Mouse (Mus musculus): ENCODE results near the gene Nup85. TPM values are rescaled to one million over a fixed set of nuclear protein-coding genes. Genes with fewer than 3 reads are reported as not detected.
A peak's percentile ranks its signal among the peaks of the same experiment; 100 is the strongest.

Gene Nup85
- total RNA-seq, 4 experiments from 2014 or later = 43.9 to 49.4 (median 46.0) TPM

- no peak for DNase-seq (ENCODE audit: low spot score in 2 of 2)
Measured at GRCm38 (mm10) chr11:115613138-115613945, 49.1 kb downstream of the Nup85 start.

DNA sequence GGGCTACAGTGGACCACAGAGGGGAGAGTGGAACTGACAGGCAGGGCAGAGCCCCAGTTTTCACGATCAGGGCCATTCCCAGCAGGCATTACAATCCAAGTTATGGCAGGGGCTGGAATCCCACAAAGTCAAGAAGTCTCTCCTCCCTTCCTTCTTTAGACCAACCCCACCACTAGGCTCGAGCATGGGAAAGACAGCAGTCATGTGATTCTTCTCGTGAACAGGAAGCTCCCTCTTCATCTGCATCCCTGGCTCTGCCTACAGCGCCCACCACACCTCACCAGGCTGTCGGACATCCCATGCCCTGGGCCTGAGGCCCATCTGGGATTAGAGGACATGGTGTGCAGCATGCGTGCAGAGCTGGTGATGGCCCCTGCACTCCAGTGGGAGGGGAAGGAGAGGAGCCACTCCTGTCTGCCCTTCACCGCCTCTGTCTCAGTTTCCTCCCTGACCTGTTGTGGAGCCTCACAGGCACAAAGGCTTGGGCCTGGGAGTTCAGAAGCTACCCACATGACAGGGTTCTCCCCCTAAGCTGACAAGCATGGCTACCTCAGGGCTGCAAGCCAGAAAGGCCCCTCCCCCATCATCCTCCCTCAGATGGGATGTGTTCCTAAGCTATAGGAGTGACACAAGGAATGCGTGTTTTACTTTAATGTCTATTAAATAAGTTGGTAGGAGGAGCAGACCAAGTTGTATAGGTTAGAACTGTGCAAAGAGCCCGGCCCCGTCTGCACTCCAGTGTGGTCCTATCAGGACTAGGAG, 50.3 kb downstream of the Nup85 start:
- no peak for DNase-seq (ENCODE audit: low spot score in 2 of 2)

DNA sequence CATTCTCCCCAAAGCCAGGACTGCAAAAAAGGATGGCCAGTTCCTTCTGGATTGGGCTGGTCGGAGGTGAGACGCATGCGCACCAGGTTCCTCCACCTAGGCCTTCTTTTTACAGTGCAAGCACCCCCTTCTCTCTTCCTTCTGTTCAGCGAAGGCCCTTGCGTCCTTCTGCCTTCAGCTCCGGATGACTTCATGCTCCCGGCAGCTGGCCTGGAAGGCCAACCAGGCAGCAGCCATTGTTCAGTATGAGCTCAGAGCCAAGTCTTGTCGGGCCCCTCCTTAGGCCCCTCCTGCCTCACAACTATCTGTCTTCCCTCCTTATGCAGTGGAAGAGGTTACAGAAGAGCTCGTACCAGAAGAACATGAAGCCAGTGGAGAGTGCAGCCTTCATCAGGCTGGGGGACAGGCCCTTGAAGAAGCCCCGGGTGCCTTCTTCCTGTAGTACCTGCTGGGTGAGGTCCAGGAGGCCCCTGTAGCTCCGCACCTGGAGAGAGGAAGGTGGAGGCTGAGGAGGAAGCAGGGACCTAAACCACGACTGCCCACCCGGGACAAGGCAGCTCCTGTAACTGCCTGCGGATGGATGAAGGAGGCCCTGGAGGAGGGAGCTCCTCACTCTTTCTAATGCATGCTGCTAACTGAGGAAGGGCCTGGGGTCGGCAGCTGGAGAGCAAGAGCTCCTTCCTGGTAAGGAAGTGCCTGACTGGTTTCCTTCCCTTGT, 51.0 kb downstream of the Nup85 start:
- no peak for DNase-seq (ENCODE audit: low spot score in 2 of 2)

GRCm38 (mm10) chr11:115615875-115616274, 51.6 kb downstream of the Nup85 start:
- no peak for DNase-seq (ENCODE audit: low spot score in 2 of 2)

DNA sequence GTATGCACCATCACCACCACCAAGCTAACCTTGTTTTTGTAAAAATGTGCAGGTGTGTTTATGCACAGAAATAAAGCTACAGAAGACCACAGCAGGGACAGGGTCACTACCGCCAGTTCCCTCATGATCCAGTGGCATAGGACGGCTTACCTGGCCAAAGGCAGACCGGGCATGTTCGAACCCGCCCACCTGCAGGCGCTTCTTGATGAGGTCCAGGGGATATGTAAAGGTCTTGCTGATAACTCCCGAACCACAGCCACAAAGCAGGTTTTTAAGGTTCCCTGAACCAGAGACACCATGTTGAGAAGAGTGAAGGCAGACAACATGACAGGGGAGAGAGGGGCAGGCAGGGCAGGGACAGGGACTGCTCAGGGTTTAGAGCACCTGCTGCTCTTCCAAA, 52.1 kb downstream of the Nup85 start:
- no peak for DNase-seq (ENCODE audit: low spot score in 2 of 2)

- DNase-seq (ENCODE audit: low spot score in 2 of 2) = no peak
Measured at GRCm38 (mm10) chr11:115616893-115617292, 52.7 kb downstream of the Nup85 start.

DNA sequence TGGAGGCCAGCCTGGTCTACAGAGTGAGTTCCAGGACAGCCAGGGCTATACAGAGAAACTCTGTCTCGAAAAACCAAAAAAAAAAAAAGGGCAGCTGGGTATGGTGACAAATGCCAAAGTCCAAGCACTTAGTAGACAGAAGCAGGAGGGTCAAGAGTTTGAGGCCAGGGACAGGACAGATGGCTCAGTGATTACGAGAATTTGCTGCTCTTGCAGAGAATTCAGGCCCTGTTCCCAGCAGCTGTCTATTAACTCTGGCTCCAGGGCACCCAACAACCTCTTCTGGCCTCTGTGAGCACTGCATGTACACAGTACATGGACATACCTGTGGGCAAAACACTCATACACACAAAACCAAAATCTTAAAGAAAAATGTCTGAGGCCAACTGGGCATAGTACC, 53.8 kb downstream of the Nup85 start:
- no peak for DNase-seq (ENCODE audit: low spot score in 2 of 2)

- DNase-seq (ENCODE audit: low spot score in 2 of 2) = no peak
Measured at GRCm38 (mm10) chr11:115618732-115619516, 54.7 kb downstream of the Nup85 start.

- no peak for DNase-seq (ENCODE audit: low spot score in 2 of 2)
Measured at GRCm38 (mm10) chr11:115619949-115620348, 55.7 kb downstream of the Nup85 start.

DNA sequence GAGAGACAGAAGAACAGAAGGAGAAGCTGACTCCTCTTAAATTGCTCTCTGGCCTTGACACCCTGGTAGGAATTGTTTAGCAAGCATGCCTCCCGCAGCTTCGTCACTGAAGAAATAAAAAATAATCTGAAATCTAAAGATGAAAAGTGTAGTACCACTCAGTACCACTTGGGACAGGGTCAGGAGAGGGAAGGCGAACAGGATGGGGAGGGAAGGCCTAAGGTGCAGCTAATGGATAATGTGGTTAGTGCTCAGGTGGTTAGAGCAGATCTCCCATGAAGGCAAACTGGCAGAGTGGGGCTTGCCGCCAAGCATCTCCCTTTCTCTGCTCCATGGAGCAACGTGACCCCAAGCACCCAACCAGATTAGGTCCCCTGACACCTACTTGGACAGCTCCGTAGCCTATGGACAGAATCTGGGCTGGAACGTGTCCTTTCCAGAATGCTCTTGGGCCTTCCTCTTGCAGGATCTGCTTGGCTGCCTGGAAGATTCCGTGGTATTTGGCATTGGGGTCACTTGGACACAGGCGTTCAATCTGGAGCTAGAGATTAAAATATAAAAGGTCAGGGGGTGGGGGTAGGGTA, 59.3 kb downstream of the Nup85 start:
- no peak for DNase-seq (ENCODE audit: low spot score in 2 of 2)

DNA sequence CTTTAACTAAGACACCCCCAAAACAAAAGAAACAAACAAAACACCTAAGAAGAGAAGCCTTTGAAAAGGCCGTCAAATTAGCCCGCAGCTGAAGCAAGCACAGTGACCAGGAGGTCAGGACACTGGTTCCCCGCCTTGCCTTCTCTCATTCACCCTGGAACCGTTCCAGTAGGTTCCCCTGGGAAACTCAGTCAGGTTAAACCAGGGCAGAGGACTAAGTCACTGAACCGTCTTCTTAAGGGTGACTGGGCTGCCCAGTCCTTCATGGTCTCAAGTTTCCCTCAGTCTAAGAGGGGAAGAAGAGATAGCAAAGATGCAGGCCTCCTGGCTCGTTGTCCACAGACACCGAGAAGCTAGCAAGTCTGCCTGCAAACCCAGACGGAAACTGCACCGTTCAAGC, 61.6 kb downstream of the Nup85 start:
- no peak for DNase-seq (ENCODE audit: low spot score in 2 of 2)

- DNase-seq (ENCODE audit: low spot score in 2 of 2) = no peak
Measured at GRCm38 (mm10) chr11:115626824-115627616, 62.8 kb downstream of the Nup85 start.

GRCm38 (mm10) chr11:115627705-115628464, 63.7 kb downstream of the Nup85 start, which contains the start of gene Slc25a19:
Gene Slc25a19 (minus strand): TSS chr11:115628295.
- DNase-seq (ENCODE audit: low spot score in 2 of 2) = peak; percentile 99 to 100

- DNase-seq (ENCODE audit: low spot score in 2 of 2) = no peak
Measured at GRCm38 (mm10) chr11:115628465-115629101, 64.3 kb downstream of the Nup85 start.

DNA sequence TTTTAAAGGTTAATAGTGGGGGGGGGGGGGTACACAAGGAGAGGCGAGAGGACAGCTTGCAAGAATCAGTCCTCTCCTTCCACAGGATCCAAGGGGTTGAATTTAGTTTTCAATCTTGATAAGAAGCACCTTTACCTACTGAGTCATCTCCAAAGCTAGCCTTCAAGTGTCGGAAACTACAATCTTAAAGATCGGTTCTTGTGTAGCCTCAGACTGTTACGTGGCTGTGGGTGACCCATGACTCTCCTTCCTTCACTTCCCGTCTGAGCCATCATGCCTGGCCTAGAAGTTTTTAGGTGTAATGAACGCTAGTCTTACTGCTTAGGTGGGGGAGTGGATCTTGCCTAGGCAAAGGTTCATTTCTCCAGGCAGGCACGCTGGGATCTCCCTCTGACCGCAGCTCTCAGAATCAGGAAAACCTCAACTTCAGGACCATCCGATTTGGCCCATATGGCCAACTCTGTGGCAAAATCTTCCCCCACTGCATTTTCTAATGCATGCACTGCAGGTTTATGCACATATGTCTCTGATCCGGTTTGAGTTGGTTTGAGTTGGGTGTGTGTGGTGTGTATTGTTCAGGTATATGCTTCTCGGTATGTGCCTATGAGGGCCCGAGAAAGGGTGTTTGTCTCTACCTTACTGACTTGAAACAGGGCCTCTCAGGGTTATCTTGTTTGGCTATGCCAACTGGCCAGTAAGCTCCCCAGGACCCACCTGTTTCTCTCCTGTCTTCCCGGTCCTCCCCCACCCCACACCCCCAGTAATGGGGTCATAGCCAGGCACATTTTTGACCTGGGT, 65.7 kb downstream of the Nup85 start:
- no peak for DNase-seq (ENCODE audit: low spot score in 2 of 2)

DNA sequence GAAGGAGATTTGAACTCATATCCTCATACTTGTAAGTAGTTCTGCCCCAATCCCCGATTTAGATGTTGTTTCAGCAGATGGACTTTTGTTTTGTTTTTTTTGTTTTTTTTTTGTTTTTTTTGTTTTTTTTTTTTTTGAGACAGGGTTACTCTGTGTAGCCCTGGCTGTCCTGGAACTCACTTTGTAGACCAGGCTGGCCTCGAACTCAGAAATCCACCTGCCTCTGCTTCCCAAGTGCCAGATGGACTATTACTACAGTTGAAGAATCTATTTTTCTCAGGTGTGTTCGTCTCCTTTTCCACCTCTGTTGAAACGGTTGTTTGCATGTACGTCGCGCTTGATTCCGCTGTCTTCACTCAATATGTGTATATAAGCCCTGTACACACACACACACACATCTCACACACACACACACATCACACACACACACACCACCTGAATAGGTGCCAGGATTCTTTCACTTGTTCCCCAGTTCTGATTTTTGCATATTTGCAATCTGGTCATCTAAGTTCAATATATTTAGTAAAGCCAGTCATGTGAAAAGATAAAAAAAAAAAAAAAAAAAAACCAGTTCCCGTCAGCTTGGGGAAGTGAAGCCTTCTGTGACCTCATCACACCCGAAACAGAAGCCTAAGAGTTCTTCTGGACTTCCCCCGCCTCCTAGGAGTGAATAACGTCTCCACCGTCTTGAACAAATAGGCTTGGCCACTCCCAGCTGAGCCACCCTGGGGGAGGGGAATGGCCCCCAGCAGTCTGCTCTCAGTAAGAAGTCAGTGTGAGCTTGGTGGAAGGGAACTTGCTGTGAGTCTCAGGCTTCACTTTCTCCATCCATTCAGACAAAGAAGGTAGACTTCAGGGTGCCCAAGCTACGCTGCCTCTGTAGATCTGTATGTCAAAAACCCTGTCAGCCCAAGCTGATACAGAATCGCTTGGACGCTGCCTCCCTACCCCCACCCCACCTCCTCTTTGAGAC, 66.6 kb downstream of the Nup85 start:
- no peak for DNase-seq (ENCODE audit: low spot score in 2 of 2)

DNA sequence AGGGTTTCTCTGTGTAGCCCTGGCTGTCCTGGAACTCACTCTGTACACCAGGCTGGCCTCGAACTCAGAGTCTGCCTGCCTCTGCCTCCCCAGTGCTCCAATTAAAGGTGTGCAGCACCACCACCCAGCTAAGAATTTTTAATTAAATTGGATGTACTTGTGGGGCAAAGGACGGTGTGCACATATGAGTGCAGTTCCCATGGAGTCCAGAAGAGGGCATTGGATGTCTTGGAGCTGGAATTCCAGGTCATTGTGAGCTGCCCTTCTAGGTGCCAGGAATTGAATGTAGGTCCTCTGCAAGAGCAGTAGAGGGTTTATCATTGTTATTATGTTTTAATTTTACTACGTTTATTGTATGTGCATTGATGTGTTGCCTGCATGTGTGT, 67.3 kb downstream of the Nup85 start:
- DNase-seq (ENCODE audit: low spot score in 2 of 2) = no peak

Data from left cerebral cortex, adult 8-10 months (tissue).